Mouse (Mus musculus) embryonic facial prominence, embryonic 15.5 days (tissue): ENCODE results near the gene Olfr1369-ps1. TPM values are rescaled to one million over a fixed set of nuclear protein-coding genes. Genes with fewer than 3 reads are reported as not detected.
"Not testable (repeated sequence)": the region's sequence is repeated elsewhere in the genome, so short reads cannot be mapped to it uniquely, and the experiment has no call there.

Experiments used
- ATAC-seq: fragments of 200-750 bp; cut with Nextera tagmentation; 2 replicates; pipeline ENCODE4 v1.8.0; 2017; ENCODE audit warnings: low read depth, moderate TSS enrichment; ENCODE audit not compliant: insufficient number of reproducible peaks, low FRiP score, low TSS enrichment
- H3K27ac ChIP-seq: fragments of 300-500 bp; sonication (generic); replicated peaks from 2 replicates; pipeline ENCODE4 v1.5.1; 2015; ENCODE audit warnings: mild to moderate bottlenecking, inconsistent platforms
- H3K27me3 ChIP-seq: fragments of 300-500 bp; sonication (generic); 2 replicates; pipeline ENCODE4 v1.6.1; 2015; ENCODE audit warnings: inconsistent platforms
- H3K36me3 ChIP-seq: fragments of 300-500 bp; sonication (generic); 2 replicates; pipeline ENCODE4 v1.6.1; 2015; ENCODE audit warnings: mild to moderate bottlenecking, inconsistent platforms
- H3K4me1 ChIP-seq: fragments of 300-500 bp; sonication (generic); 2 replicates; pipeline ENCODE4 v1.6.1; 2015; ENCODE audit warnings: inconsistent platforms
- H3K4me2 ChIP-seq: fragments of 300-500 bp; sonication (generic); replicated peaks from 2 replicates; pipeline ENCODE4 v1.6.1; 2015; ENCODE audit warnings: mild to moderate bottlenecking, inconsistent platforms
- H3K4me3 ChIP-seq: fragments of 300-500 bp; sonication (generic); replicated peaks from 2 replicates; pipeline ENCODE4 v1.5.1; 2015; ENCODE audit warnings: mild to moderate bottlenecking, inconsistent platforms
- H3K9ac ChIP-seq: fragments of 300-500 bp; sonication (generic); 2 replicates; pipeline ENCODE4 v1.6.1; 2015; ENCODE audit warnings: inconsistent platforms
- H3K9me3 ChIP-seq: fragments of 300-500 bp; sonication (generic); replicated peaks from 2 replicates; pipeline ENCODE4 v1.6.1; 2016; ENCODE audit warnings: inconsistent platforms
- WGBS: fragments of 180-500 bp; shearing (Covaris S2); methylation state at CpG from one replicate; pipeline ENCODE4 v1.1.7; 2015; 5-methylcytosine and 5-hydroxymethylcytosine counted together
- polyA plus RNA-seq: library from polyadenylated mRNA; unstranded; fragments of >200 nt; fragmentation: Nextera tagmentation; extraction: Ambion mirVana; gene quantifications from 2 replicates; pipeline ENCODE4 v1.2.1, GENCODE M21; 2015

Olfr1369-ps1 gene
- 0.04 TPM in 1 of 2 replicates, not detected in the other for polyA plus RNA-seq

GRCm38 (mm10) chr13:21111183-21111582, at the start of gene Olfr1369-ps1:
Gene Olfr1369-ps1, plus strand, starts transcription at chr13:21111483.
- not testable (repeated sequence) for H3K4me3 ChIP-seq, H3K36me3 ChIP-seq, H3K4me1 ChIP-seq, H3K27ac ChIP-seq, H3K9ac ChIP-seq, H3K4me2 ChIP-seq, ATAC-seq, H3K27me3 ChIP-seq, H3K9me3 ChIP-seq
- 75% methylated on average over 3 of the region's 3 CpGs for WGBS

- no peak overlapping the region for H3K9ac ChIP-seq
- no peak for ATAC-seq
- no peaks in the 10 kb centered on the region for H3K27me3 ChIP-seq
- H3K4me2 ChIP-seq = no peak overlapping the region
- no peaks in the 10 kb centered on the region for H3K36me3 ChIP-seq
- 81% methylated on average over 2 of the region's 2 CpGs for WGBS
- no peaks in the 10 kb centered on the region for H3K4me1 ChIP-seq
- H3K9me3 ChIP-seq = no peaks in the 10 kb centered on the region
- H3K4me3 ChIP-seq = no peak overlapping the region
- H3K27ac ChIP-seq = no peak overlapping the region
These were observed 45.3 kb upstream of the Olfr1369-ps1 start for GRCm38 (mm10) chr13:21066021-21066420.

- no peak within 1 kb of the TSS for H3K4me2 ChIP-seq
- no peaks in the 10 kb centered on the region for H3K27me3 ChIP-seq
- no peak for ATAC-seq
- no peaks in the 10 kb centered on the region for H3K36me3 ChIP-seq
- H3K4me1 ChIP-seq = no peaks in the 10 kb centered on the region
- WGBS = 79% methylated on average over 3 of the region's 3 CpGs
- H3K9ac ChIP-seq = no peak within 1 kb of the TSS
- no peaks in the 10 kb centered on the region for H3K9me3 ChIP-seq
- H3K27ac ChIP-seq = no peak within 1 kb of the TSS
- H3K4me3 ChIP-seq = no peak within 1 kb of the TSS
These were observed 36.4 kb upstream of the Olfr1369-ps1 start, which contains the start of gene Olfr1370 for GRCm38 (mm10) chr13:21074847-21075246. Gene Olfr1370, minus strand, starts transcription at chr13:21074947.

- Histone ChIP-seq H3K27me3 (no peaks in the 10 kb centered on the region), H3K4me3 (no peak overlapping the region), H3K9ac (no peak overlapping the region), H3K4me2 (no peak overlapping the region), H3K27ac (no peak overlapping the region), H3K9me3 (no peaks in the 10 kb centered on the region), H3K4me1 (no peaks in the 10 kb centered on the region), H3K36me3 (no peaks in the 10 kb centered on the region)
- ATAC-seq = no peak
- 55% methylated on average over 2 of the region's 2 CpGs for WGBS
These were observed 28.6 kb upstream of the Olfr1369-ps1 start for GRCm38 (mm10) chr13:21082686-21083085.

- Histone ChIP-seq H3K4me3 (no peak overlapping the region), H3K9me3 (no peaks in the 10 kb centered on the region), H3K4me1 (no peaks in the 10 kb centered on the region), H3K9ac (no peak overlapping the region), H3K27ac (no peak overlapping the region), H3K4me2 (no peak overlapping the region), H3K36me3 (no peaks in the 10 kb centered on the region), H3K27me3 (no peaks in the 10 kb centered on the region)
- ATAC-seq = 0 out of 2 replicates have a peak, but pooled peaks have one; percentile 19
- 90% methylated on average over 3 of the region's 3 CpGs for WGBS
These were observed 1.5 kb upstream of the Olfr1369-ps1 start for GRCm38 (mm10) chr13:21109759-21110158.

GRCm38 (mm10) chr13:21110441-21110840, 842 bp upstream of the Olfr1369-ps1 start:
- H3K36me3 ChIP-seq = no peaks in the 10 kb centered on the region
- H3K4me1 ChIP-seq = no peaks in the 10 kb centered on the region
- H3K4me3 ChIP-seq = no peak overlapping the region
- no peak overlapping the region for H3K9ac ChIP-seq
- H3K9me3 ChIP-seq = no peaks in the 10 kb centered on the region
- no peak overlapping the region for H3K4me2 ChIP-seq
- H3K27ac ChIP-seq = no peak overlapping the region
- no peaks in the 10 kb centered on the region for H3K27me3 ChIP-seq
- 85% methylated on average over 6 of the region's 6 CpGs for WGBS
- no peak; the same call in 1 of the 2 replicates for ATAC-seq

GRCm38 (mm10) chr13:21114121-21114520, 2.8 kb downstream of the Olfr1369-ps1 start:
- Histone ChIP-seq H3K4me2 (no peak overlapping the region), H3K27ac (no peak overlapping the region), H3K27me3 (no peaks in the 10 kb centered on the region), H3K9ac (no peak overlapping the region), H3K36me3 (no peaks in the 10 kb centered on the region), H3K9me3 (no peaks in the 10 kb centered on the region), H3K4me1 (no peaks in the 10 kb centered on the region), H3K4me3 (no peak overlapping the region)
- WGBS = 78% methylated on average over 4 of the region's 4 CpGs
- no peak for ATAC-seq

- H3K9ac ChIP-seq, H3K27ac ChIP-seq, H3K4me2 ChIP-seq, ATAC-seq, H3K4me1 ChIP-seq, H3K9me3 ChIP-seq, H3K36me3 ChIP-seq, H3K27me3 ChIP-seq, H3K4me3 ChIP-seq: not testable (repeated sequence)
- 74% methylated on average over 3 of the region's 3 CpGs for WGBS
These were observed 18.1 kb downstream of the Olfr1369-ps1 start, which contains the start of gene Olfr263 for GRCm38 (mm10) chr13:21129339-21129738. Gene Olfr263, plus strand, starts transcription at chr13:21129639.

GRCm38 (mm10) chr13:21142421-21142820, 31.1 kb downstream of the Olfr1369-ps1 start:
- no peak overlapping the region for H3K4me2 ChIP-seq
- no peaks in the 10 kb centered on the region for H3K36me3 ChIP-seq
- no peak overlapping the region for H3K9ac ChIP-seq
- no peaks in the 10 kb centered on the region for H3K9me3 ChIP-seq
- no peak overlapping the region for H3K4me3 ChIP-seq
- H3K27ac ChIP-seq = no peak overlapping the region
- 44% methylated on average over 8 of the region's 8 CpGs for WGBS
- ATAC-seq = no peak
- H3K4me1 ChIP-seq = no peaks in the 10 kb centered on the region
- no peaks in the 10 kb centered on the region for H3K27me3 ChIP-seq

- no peaks in the 10 kb centered on the region for H3K36me3 ChIP-seq
- no peaks in the 10 kb centered on the region for H3K9me3 ChIP-seq
- no peak for ATAC-seq
- no peak within 1 kb of the TSS for H3K27ac ChIP-seq
- no peak within 1 kb of the TSS for H3K9ac ChIP-seq
- WGBS = 72% methylated on average over 4 of the region's 4 CpGs
- H3K4me2 ChIP-seq = no peak within 1 kb of the TSS
- H3K4me3 ChIP-seq = no peak within 1 kb of the TSS
- no peaks in the 10 kb centered on the region for H3K4me1 ChIP-seq
- no peaks in the 10 kb centered on the region for H3K27me3 ChIP-seq
These were observed 34.5 kb downstream of the Olfr1369-ps1 start, which contains the start of gene Olfr1368 for GRCm38 (mm10) chr13:21145767-21146166. Gene Olfr1368, minus strand, starts transcription at chr13:21145867.

- no peak overlapping the region for H3K27ac ChIP-seq
- 81% methylated on average over 5 of the region's 5 CpGs for WGBS
- H3K4me1 ChIP-seq = peaks cover 6% of the 10 kb centered on the region; the same call in 1 of the 2 replicates
- no peak overlapping the region for H3K4me3 ChIP-seq
- H3K4me2 ChIP-seq = no peak overlapping the region
- H3K9ac ChIP-seq = no peak overlapping the region
- no peak for ATAC-seq
- H3K9me3 ChIP-seq = no peaks in the 10 kb centered on the region
- H3K36me3 ChIP-seq = no peaks in the 10 kb centered on the region
- H3K27me3 ChIP-seq = 0 out of 2 replicates have a peak, but pooled peaks cover 4% of the 10 kb centered on the region
These were observed 44.6 kb downstream of the Olfr1369-ps1 start for GRCm38 (mm10) chr13:21155888-21156287.

GRCm38 (mm10) chr13:21158071-21158470, 46.8 kb downstream of the Olfr1369-ps1 start:
- Histone ChIP-seq H3K27me3 (0 out of 2 replicates have a peak, but pooled peaks cover 4% of the 10 kb centered on the region), H3K9me3 (no peaks in the 10 kb centered on the region), H3K4me1 (peaks cover 6% of the 10 kb centered on the region; the same call in 1 of the 2 replicates), H3K36me3 (no peaks in the 10 kb centered on the region), H3K27ac (no peak overlapping the region), H3K9ac (no peak overlapping the region), H3K4me3 (no peak overlapping the region), H3K4me2 (peak overlapping the region; percentile 94)
- WGBS = 8% methylated on average over 9 of the region's 9 CpGs
- ATAC-seq = no peak
